Mouse (Mus musculus): ENCODE measurements at regions not wholly inside any gene's neighbourhood (a gene's known extent, or its start where the extent isn't known, plus 50 kb on each side); places are given as distances from the start of the nearest gene placed in this dataset.

DNA sequence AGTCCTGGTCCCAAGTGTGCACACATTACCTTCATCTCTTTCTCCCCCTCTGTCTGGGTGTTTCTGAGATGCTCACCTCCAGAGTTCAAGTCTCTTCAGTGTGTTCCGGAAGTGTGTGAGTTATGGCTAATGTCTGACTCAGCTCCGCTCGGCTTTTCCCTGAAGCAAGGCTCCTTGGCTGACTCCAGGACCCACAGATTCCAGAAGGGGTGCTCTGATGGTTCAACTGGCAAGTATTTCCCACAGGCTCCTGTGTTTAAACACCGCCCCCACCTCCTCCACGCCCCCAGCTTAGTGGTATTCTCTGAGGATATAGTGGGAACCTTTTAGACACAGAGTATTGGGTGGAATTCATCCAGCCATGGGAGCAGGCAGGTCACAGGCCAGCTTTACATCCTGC, 441.8 kb upstream of the Tbx3 start:
- no peak for DNase-seq

DNA sequence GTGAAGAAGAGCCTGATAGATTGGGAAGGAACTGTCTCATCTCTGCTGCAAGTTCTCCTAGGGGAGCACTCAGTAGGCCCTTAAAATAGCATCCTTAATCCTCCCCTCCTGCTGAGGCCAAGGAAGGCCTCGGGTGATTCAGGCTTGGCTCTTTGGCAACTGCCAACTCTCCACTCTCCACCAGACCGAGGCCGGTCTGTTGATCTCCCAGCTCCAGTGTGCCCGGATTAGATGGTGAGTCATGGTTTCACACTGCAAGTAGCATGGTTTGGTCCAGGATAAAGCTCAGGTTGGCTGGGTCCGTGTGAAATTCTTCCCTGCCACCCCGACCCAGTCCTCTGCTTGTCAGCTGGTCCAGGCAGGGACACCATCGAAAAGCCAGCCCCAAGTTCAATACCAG, 437.5 kb upstream of the Tbx3 start:
- DNase-seq: peak; percentile 49

DNA sequence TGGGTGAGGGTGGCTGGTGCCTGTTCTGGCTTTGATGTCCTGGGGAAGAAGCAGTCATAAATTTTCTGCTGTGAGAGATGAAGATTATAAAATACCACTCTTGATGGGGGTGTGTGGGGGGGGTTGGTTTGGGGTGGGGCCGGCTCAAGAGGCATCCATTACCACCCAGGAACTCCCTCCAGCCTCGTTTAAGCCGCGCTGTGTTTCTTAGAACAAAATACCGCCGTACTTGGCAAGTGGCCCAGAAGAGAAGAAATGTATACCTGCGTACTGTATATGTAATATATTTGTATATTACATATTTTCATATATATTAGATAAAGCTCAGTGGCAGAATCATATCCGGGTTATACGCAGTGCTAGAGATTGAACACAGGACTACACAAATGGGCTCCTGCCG, 434.6 kb upstream of the Tbx3 start:
- no peak for DNase-seq

DNA sequence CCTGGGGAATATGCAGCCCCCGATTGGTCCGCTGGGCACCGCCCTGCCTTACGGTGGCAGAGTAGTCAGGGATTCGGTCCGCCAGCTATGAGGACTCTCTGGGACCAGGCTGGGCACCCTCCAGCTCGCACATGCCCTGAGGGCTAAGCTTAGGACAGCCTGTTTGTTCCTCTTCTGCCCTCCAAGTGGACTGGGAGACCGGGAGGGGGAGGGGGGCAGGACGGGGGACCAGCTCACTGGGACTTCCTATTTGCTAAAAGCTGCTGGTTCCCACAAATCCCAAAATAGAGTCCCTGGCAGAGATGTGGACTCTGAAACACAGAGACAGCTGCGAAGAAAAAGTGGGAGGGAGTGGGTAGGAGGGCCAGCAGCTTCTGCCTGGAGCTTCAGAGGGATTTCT, 423.6 kb upstream of the Tbx3 start:
- no peak for DNase-seq

DNA sequence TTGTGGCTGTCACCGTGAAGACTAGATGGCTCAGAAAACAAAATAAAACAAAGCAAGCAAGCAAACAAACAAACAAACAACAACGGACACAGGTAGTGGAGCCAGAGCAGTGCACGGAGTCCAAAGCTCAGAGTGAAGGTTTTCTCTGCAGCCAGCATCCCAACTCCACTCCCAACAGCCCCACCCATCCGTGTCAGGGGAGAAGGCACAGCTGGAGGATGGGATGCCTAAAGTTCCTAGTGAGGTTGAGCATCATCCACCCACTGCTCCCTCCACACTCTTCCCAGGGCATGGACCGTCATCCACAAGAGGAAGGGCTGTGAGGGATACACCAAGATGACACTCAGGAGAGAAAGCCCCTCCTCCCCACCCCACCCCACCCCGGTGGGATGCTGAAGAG, 421.8 kb upstream of the Tbx3 start:
- DNase-seq: no peak

DNA sequence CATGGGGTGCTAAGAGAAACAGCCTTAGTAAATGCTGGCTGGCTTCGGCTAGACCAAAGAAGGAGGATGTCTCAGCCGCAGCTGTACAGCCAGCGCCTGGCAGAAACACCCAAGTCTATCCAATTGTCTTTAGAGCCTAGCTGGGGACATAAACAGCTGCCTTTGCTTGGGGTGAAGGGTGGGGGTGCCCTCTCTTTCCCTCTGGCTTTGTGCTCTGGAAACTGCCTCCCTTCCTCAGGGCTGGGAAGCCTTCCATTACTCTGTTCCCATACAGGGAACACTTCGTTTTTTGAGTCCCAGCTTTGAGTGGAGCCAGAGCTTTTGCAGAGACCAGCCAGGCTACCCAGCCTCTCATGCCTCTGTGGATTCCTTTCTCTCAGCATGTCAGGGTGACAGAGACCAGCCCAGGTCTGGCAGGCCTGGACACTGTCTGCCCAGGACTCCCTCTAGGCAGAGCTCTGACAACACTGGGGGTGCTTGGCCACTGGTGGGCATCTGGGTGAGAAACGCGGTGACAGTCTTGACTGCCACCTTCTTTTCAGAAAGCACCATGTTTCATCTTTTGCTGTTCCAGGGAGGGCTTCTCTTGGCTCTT, 421.2 kb upstream of the Tbx3 start:
- no peak for DNase-seq

DNA sequence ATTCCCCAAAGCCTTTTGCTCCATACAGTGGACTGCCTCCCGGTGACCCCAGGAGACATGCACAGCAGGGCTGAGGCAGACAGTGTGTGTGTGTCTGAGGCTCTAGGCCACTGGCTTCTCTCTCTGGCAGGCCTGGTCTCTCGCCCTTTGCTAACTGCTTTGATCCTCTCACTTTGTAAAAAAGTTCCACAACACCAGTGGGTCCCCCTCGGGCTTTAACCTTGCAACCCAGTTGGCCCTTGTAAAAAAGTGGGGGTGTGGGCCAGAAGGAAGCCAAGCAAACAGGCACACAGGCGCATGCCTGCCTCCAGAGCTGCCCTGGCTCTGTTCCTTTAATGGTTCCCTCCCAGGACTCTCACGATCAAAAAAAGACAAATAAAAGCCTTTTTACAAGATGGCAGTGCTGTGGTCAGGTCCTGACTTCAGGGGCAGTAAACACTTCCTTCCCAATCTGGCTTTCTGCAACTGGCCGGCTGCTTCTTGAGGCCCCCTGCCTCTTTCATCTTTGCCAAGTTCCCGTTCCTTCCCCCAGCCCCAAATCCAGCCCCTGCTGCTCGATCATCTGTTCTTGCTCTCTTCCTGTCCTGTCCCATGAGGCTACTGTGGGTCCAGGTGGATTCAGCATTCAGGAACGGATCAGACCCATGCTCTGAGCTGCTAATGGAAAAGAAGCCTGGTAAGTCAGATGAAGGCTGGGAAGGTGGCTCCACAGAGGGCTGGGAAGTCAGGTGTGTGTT, 419.0 kb upstream of the Tbx3 start:
- no peak for DNase-seq

DNA sequence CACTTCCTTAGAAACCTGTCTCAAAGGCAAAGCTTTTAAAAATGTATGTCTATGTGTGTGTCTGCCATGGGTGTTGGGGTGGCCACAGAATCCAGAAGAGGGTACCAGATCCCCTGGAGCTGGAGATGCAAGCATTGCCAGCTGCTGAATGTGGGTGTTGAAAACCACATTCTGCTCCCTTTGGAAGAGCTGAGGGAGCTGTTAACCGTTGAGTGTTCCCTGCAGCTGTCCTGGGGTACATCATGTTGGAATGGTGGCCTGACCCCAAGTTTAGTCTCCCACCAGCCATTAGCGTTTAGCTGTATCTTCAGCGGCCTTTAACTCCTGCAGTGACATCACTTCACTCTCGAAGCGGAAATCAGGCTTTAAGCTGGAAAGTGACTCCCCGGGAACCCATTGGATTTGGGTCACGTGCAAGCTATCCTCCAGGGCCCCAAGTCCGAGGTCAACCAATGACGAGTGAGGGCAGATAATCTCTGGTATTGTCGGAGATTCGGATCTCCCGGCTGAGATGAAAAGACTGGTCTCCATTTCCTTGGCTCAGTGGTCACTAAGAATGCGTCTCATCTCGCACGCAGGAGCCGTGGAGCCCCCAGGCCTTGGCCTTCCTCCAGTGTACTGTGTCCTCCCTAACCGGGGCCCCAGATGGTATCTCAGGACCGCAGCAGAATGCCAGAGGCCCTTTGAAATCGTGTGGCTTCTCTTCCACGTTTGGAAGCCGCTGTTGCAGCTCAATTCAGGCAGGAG, 412.9 kb upstream of the Tbx3 start:
- DNase-seq: no peak

DNA sequence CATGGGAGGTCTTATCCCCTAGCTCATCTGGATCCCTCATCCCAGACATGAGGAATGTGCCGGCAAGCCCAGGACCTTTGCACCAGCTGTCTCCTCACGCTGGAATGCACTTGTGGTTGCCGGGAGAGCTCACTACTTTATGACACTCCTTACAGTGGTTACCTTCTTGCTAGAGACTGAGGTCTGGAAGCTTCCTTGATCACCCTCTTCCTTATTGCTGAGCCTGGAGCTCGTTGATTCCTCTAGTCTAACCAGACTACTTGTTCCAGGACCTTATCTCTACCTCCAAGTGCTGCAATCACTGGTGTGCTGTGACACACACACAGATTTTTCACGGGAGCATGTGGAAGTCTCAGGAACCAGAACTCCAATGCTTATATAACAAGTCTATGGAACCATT, 411.6 kb upstream of the Tbx3 start:
- no peak for DNase-seq

DNA sequence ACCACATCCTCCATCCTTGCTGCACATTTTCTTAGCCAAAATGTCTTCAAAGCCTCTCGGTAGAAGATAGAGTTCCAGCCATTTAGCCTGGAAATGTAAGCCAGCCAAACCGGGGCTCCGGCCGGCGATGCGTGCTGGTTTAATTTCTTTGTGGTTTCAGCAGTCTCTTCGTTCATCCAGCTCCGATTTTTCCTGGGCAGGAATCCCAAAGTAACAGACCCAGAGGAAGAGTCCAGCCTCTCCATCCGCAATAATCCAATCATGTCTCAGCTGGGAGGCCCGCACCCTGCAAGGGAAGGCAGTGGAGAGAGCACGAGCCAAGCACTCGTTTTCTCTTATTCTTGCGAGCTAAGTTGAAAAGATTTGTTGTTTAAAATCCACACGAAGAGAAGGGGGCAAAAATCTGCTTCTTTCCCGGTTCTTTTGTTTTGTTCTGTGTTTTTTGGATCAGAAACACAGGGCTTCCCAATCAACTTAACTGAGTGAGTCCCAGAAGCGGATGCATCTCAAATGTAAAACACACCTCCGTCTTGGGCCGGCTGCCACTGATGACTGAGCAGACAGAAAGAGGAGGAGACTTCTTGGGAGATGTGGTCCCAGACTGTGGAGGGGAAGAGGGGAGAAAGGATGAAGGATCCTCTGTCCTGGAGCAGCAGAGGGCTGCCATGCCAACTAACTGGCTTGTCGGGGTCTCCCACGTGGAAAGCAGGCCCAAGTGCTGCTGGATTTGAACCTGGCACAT, 405.1 kb upstream of the Tbx3 start:
- peak; percentile 19 for DNase-seq

DNA sequence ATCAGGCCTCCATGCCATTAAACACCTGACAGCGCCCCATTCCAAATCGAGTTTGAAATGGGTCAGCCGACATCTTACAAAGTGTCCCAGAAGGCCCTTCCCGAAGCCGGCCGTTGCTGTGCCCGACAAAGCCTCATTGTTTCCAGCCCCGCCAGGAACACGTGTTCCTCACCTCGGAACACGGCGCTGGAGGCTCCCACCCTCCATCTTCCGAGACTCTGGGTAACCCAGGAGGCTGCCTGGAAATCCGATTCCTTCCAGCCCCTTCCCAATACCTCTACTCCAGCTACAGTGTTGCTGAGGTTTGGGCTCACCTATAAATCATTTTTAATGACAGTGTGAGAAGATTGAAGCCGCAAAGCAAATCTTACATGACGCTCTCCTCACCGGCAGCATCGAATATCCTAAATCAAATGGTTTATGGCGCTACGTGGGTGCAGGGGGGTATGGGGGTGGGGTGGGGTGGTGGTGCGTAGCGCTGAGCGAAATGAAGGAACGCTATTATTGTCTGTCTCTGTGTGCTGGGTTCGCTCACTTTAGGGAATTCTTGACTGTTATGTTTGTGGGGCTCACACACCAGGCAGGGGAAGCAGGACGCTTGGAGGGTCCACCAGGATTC, 399.1 kb upstream of the Tbx3 start:
- no peak for DNase-seq

DNA sequence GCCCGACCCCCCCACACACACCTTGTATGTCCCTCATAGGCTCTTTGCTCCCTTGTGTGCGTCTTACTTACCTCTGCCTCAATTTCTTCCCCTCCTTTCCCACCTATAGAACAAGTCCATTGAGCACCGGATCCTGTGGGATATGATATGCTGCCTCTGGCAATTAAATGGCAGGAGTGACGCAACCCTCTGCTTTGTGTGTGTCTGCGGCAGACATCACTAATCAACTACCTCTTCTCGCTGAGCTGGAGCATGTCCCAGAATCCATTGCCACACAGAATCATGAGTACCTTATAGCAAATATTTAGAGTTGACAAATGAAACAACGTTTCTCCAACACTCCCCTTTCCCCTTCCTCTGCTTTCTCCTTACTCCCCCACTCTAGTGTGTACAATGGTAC, 397.3 kb upstream of the Tbx3 start:
- DNase-seq: no peak

DNA sequence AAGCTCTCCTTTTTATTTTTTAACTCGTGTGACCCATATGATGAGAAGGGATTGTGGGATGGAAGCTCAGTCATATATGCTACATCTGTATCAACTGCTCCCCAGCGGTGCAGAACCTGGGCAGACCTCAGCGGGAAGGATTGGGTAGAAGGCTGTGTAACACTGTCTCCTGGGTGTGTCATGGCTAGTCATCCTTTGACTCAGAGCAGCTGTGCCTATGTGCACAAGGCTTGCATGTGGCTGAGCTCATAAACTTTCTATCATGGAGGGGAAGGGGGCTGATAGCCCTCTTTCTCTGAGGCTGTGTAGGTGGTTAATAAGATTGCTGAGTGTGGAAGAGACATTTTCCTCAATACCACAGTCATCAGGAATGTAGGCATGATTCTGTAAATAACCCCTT, 396.9 kb upstream of the Tbx3 start:
- DNase-seq: no peak

DNA sequence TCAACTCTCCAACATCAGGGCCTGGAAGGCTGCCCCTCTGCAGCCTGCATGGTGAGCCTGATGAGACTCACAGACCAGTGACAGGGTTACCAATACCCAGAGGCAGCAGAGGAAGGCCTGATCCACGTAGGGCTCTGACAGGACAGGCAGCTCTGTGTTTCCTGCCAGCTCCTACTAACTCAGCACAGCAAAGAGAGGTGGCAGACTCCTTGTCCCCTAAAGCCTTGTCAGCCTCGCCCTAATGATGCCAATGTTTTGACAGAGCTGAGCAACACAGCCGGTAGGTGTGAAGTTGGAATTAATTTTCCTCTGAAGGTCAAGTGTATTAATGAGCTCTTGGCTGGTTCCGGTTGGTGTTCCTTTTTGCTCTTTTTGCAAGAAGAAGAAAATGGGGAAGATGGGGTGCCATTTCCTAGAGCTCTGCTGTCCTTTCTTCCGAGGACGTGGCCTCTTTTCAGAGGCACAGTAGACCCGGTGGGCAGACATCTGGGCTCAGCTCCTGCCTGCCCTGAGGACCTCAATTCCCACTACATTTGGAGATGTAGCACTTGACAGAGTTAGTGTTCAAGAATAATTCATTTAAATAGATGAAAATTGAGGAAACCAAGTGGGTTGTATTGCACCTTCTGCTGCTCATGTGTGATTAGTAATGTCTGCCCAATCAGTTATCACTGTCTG, 395.5 kb upstream of the Tbx3 start:
- no peak for DNase-seq

DNA sequence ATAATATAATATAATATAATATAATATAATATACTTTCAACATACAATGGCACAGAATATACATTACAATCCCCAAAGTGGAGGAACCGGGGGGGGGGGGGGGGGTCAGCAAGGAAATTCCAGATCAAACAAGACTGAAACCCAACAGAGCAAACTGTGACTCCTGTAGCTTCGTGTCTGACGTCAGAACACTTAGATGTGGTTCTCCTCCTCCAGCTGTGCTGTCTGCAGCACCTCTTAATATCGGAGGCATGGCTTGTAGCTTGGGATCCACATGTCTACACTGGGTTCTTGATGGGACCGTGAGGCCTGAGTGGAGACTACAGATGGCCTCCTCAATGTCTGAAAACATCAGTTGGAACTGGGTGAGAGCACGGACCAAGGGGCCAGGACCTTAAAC, 390.3 kb upstream of the Tbx3 start:
- no peak for DNase-seq

DNA sequence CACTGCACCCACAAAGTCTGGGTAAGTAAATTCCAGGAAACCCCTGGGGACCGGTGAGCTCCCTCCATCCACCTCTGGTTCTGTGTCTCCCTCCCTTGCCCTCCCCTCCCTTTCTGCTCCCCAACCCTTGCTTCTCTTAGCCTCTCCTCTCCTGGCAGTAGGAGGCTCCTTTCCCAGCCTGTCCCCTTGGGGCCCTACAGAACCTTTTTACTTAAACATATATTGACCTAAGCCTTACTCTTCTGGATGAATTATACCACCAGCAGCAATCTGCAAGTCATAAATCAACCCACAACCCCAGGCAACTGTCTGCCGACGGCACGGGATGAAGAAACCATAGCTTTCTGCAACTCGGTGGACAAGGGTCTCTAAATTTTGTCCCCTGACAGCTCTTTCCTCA, 380.7 kb upstream of the Tbx3 start:
- no peak for DNase-seq

DNA sequence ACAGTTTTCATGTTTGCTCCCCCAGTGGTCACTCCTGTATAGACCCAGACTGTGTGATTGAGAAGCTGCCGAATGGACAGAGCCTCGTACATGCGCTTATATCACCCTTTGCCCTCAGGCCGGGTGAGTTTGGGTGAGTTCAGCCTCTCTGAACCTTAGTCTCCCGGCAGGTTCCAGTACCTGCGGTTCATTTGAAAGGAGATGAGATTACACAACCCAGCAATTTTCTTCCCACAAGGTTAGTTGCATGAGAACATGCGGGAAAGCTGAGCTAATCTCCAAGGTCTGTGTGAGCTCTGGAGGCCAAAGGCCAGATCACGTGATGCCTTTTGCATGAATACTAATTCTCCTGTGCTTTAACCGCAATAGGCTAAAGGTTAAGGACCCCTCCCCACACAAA, 378.1 kb upstream of the Tbx3 start:
- DNase-seq: no peak

DNA sequence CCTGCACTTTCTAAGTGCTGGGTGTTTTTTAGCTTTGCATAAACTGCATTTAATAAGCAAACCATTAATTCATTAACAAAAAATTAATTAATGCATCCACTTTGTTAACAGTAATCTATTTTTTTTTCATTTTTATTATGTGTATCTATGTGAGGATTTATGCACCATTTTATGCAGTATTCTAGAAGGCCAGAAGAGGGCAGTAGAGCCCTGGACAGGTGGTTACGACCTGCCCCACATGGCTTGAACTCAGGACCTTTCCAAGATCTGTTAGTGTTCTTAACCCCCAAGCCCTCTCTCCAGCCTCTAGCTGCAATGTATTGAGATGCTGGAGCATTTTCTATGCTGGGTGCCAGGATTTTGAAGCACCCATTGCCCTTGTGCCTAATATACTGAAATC, 377.6 kb upstream of the Tbx3 start:
- no peak for DNase-seq

DNA sequence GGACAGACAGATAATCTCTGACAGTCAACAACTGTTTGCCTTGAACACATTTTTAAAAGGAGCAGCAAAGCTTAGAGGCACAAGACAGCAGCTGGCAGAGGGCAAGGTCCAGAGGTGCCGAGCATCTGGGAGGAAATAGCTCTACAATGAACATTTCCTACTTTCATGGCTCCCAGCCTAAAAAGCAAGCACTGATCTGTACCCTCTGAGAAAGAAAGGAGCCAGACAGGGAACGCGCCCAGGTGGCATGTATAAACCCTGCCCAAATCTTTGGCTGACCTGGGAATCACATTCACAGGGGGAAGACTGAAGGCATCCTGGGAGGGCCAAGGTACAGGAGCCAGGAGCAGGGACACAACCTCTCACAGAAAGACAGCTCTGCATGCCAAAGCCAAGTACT, 371.2 kb upstream of the Tbx3 start:
- no peak for DNase-seq

DNA sequence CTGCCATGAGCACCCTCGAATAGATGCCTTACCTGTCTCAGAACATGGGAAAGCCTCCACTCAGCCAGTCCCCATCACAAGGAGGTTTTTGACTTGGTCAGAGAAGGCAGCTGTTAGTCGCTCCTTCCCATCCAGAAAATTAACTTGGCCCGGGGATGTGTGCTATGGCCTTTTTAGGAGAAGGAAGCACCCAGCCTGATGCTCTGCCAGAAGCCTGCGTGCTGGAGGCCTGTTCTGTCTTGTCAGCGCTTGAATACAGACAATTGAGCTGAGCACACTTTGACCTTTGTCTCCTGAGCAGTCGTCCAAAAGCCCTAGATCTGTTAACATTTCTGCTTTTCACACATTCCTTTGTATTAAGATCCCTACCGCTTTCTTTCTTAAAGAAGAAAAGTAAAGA, 370.4 kb upstream of the Tbx3 start:
- no peak for DNase-seq

DNA sequence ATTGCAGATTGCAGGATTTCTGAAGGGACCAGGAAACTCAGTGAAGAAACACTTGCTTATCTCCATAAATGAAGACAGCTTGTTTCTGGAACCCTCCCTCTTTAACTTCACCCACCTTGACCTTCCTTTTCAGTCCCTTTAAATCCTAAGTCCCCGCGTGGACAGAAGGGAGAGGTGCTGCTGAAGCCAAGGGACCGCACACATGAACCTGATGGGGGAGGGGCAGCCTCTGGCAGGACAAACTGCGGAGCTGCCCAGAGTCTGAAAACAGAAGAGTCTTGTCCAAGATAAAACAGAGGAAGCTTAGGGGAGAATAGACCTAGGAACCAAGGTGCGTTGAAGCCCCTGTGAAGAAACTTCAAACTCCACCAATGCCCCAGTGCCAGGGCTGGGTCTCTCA, 368.9 kb upstream of the Tbx3 start:
- DNase-seq: no peak

DNA sequence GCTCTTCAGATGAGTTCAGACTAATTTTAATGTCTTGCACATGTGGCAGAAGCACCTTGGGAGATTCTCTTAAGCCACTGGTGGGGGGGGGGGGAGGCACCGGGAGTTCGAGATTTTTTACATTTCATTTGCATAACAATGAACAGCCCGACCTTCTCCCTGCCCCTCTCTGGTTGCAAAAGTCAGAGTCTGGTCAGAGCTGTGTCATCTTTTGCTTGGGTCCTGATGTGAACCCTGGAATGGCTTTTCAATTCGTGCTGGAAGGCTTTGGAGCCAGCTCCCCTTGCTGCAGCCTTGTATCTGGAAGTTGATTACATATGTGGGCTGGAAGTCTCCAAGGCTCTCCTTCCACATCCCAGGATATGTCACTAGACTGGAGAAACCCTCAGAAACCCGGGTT, 365.7 kb upstream of the Tbx3 start:
- no peak for DNase-seq

DNA sequence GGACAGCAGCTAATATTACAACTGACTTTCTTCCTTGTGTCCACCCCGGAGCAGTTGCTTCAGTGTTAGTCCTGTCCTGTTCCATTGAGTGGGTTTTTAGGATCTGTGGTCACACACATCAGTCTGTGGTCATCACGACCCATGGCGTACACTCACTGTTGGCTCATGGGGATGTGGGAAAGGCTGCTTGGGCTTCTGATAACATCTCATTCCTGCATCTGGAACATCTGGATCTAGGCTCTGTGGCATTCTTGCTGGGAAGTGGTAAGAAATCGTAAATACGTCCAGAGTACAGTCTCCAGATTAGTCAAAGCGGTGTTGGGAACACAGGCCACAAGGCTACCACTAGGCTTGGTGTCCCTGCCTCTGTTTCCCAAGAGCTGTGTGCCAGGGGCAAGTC, 362.7 kb upstream of the Tbx3 start:
- no peak for DNase-seq

Measured in cerebellum, adult 8-10 months (tissue).